Mouse (Mus musculus) CH12.LX (cell line): ENCODE measurements around the gene Prlh. TPM values are rescaled to one million over a fixed set of nuclear protein-coding genes. Genes with fewer than 3 reads are reported as not detected.

Experiments
- DNase-seq: peaks from one replicate; pipeline ENCODE4 v3.0.0-alpha.2; 2013; ENCODE audit errors: extremely low read depth
- H3K27ac ChIP-seq: 2 replicates; pipeline ENCODE4 v1.5.1; 2012; ENCODE audit warnings: low read depth, mild to moderate bottlenecking, control low read depth, moderate library complexity; ENCODE audit not compliant: insufficient read depth
- H3K27me3 ChIP-seq: replicated peaks from 2 replicates; pipeline ENCODE3; 2012; ENCODE audit warnings: inconsistent platforms
- H3K36me3 ChIP-seq, 2 experiments: replicated peaks in 1 of 2; 2 replicates each; pipeline versions ENCODE3 to v1.6.1; 2012; ENCODE audit warnings: inconsistent platforms in 1 of 2, low read length in 1 of 2, mild to moderate bottlenecking in 1 of 2, mixed read lengths in 1 of 2, moderate library complexity in 1 of 2; ENCODE audit not compliant: control insufficient read depth in 1 of 2, insufficient read depth in 1 of 2
- H3K4me1 ChIP-seq, 2 experiments: 2 replicates each; pipeline ENCODE4 v1.6.1; 2012; ENCODE audit warnings: inconsistent platforms in 1 of 2, moderate library complexity in 1 of 2; ENCODE audit not compliant: insufficient read depth in 2 of 2, control insufficient read depth in 1 of 2
- H3K4me2 ChIP-seq: 2 replicates; pipeline ENCODE4 v1.6.1; 2012; ENCODE audit warnings: low read depth, mild to moderate bottlenecking, control low read depth; ENCODE audit not compliant: poor library complexity, insufficient read depth, severe bottlenecking
- H3K4me3 ChIP-seq, 3 experiments: fragments of 150-350 bp in 1 of 3; sonication (generic) in 1 of 3; replicated peaks in 1 of 3; 2 replicates each; pipeline versions ENCODE3 to v1.5.1; 2011 to 2012; ENCODE audit warnings: low read depth in 2 of 3, low read length in 2 of 3, mild to moderate bottlenecking in 2 of 3, moderate library complexity in 2 of 3, control low read depth in 1 of 3, improper control_type of control experiment in 1 of 3, inconsistent platforms in 1 of 3, mixed read lengths in 1 of 3; ENCODE audit not compliant: poor library complexity in 1 of 3
- H3K79me2 ChIP-seq: replicated peaks from 2 replicates; pipeline ENCODE4 v1.6.1; 2012; ENCODE audit warnings: mild to moderate bottlenecking, moderate library complexity; ENCODE audit not compliant: control insufficient read depth, poor library complexity, insufficient read depth, severe bottlenecking; ENCODE audit errors: extremely low read depth
- H3K9ac ChIP-seq: 2 replicates; pipeline ENCODE4 v1.6.1; 2012; ENCODE audit warnings: low read depth, mild to moderate bottlenecking, control low read depth, moderate library complexity; ENCODE audit not compliant: insufficient read depth
- H3K9me3 ChIP-seq: replicated peaks from 2 replicates; pipeline ENCODE3; 2012; ENCODE audit warnings: low read length, inconsistent platforms, mixed read lengths
- CHD1 ChIP-seq: IDR thresholded peaks from 2 replicates; pipeline ENCODE4 v1.6.1; 2012; ENCODE audit warnings: low read depth, low read length, improper control_type of control experiment, inconsistent platforms
- CTCF ChIP-seq, 2 experiments: IDR thresholded peaks in 1 of 2; conservative IDR thresholded peaks in 1 of 2; 2 replicates each; pipeline ENCODE4 v1.5.1; 2011 to 2012; ENCODE audit warnings: low read depth in 2 of 2, low read length in 2 of 2, improper control_type of control experiment in 1 of 2, inconsistent platforms in 1 of 2, mild to moderate bottlenecking in 1 of 2, moderate library complexity in 1 of 2
- GABPA ChIP-seq: IDR thresholded peaks from 2 replicates; pipeline ENCODE4 v1.6.1; 2012; ENCODE audit warnings: low read depth, low read length, improper control_type of control experiment, inconsistent platforms; ENCODE audit not compliant: insufficient replicate concordance
- HCFC1 ChIP-seq: IDR thresholded peaks from 2 replicates; pipeline ENCODE4 v1.6.1; 2012; ENCODE audit warnings: low read depth, mild to moderate bottlenecking, inconsistent platforms, low read length, improper control_type of control experiment
- IRF4 ChIP-seq: IDR thresholded peaks from 2 replicates; pipeline ENCODE4 v1.6.1; 2014; ENCODE audit warnings: low read depth, mild to moderate bottlenecking, inconsistent platforms, low read length, improper control_type of control experiment
- JUN ChIP-seq: IDR thresholded peaks from 2 replicates; pipeline ENCODE4 v1.6.1; 2011; ENCODE audit warnings: low read depth, mild to moderate bottlenecking, low read length, improper control_type of control experiment, moderate library complexity; ENCODE audit not compliant: insufficient read depth
- JUND ChIP-seq: conservative IDR thresholded peaks from 2 replicates; pipeline ENCODE4 v1.6.1; 2011; ENCODE audit warnings: low read depth, low read length, improper control_type of control experiment
- MXI1 ChIP-seq: IDR thresholded peaks from 2 replicates; pipeline ENCODE4 v1.6.1; 2011; ENCODE audit warnings: mild to moderate bottlenecking, low read depth, low read length, improper control_type of control experiment
- NELFE ChIP-seq: IDR thresholded peaks from 2 replicates; pipeline ENCODE4 v1.6.1; 2011; ENCODE audit warnings: low read depth, low read length, improper control_type of control experiment
- PAX5 ChIP-seq: IDR thresholded peaks from 2 replicates; pipeline ENCODE4 v1.6.1; 2012; ENCODE audit warnings: low read length, inconsistent platforms, mixed read lengths
- POLR2AphosphoS2 ChIP-seq: IDR thresholded peaks from 2 replicates; pipeline ENCODE4 v1.6.1; 2011; ENCODE audit warnings: low read depth, low read length, improper control_type of control experiment
- RAD21 ChIP-seq: IDR thresholded peaks from 2 replicates; pipeline ENCODE4 v1.6.1; 2011; ENCODE audit warnings: low read depth, mild to moderate bottlenecking, low read length, improper control_type of control experiment, moderate library complexity
- RCOR1 ChIP-seq: conservative IDR thresholded peaks from 2 replicates; pipeline ENCODE4 v1.6.1; 2012; ENCODE audit warnings: low read depth, mild to moderate bottlenecking, inconsistent platforms, low read length, improper control_type of control experiment
- SMC3 ChIP-seq: IDR thresholded peaks from 2 replicates; pipeline ENCODE4 v1.6.1; 2011; ENCODE audit warnings: low read depth, low read length, improper control_type of control experiment
- USF2 ChIP-seq: conservative IDR thresholded peaks from 2 replicates; pipeline ENCODE4 v1.6.1; 2011; ENCODE audit warnings: low read depth, low read length, improper control_type of control experiment
- ZC3H11A ChIP-seq: IDR thresholded peaks from 2 replicates; pipeline ENCODE4 v1.6.1; 2012; ENCODE audit warnings: low read depth, mild to moderate bottlenecking, inconsistent platforms, low read length, improper control_type of control experiment
- ZKSCAN1 ChIP-seq: IDR thresholded peaks from 2 replicates; pipeline ENCODE4 v1.6.1; 2012; ENCODE audit warnings: low read depth, inconsistent platforms, low read length, improper control_type of control experiment, borderline replicate concordance
- dilution Hi-C: fragments of 300-500 bp; cut with MboI; formaldehyde crosslinking; loops from 2 replicates; pipeline ENCODE4 v1.14.3; 2020; ENCODE audit warnings: low sequenced_read_pairs; ENCODE audit not compliant: extremely low pct_unique_long_range_greater_than_20kb, extremely low pct_ligation_motif_present
- in situ Hi-C: fragments of 300-500 bp; cut with MboI; formaldehyde crosslinking; loops from 3 replicates; pipeline ENCODE4 v1.14.3; 2019; ENCODE audit warnings: low sequenced_read_pairs, low pct_ligation_motif_present, low pct_unique_long_range_greater_than_20kb, mixed read lengths
- polyA plus RNA-seq: library from polyadenylated mRNA; unstranded; fragments of >175 nt; gene quantifications from 2 replicates; pipeline ENCODE4 v1.2.1, GENCODE M21; 2012; ENCODE audit warnings: low read depth; ENCODE audit not compliant: insufficient read length
- total RNA-seq, 2 experiments: library from RNA; depleted of rRNA; stranded (reverse); fragments of 300-350 nt in 1 of 2; fragments of >200 nt in 1 of 2; gene quantifications; 2 replicates each; pipeline ENCODE4 v1.2.3; 2012 to 2014

Prlh gene
- total and polyA plus RNA-seq, 3 experiments: not detected

DNA sequence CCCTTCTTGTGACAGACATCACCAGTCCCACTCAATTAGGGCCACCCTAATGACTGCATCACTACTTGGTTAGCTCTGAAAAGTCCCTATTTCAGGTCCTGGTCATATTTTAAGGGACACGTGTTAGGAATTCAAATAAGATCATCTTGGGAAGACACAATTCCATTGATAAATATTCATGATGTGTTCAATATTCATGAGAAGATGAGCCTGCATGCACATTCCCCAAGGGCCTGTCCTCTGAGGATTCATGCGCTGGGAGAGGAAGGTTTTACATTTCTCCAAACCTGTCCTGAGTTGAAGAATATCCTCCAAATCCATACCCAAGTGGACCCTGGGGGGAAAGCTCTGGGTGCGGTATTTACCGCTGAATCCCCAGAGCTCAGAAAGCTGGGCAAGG, 23.1 kb downstream of the Prlh start:
- Histone ChIP-seq H3K9me3 (no peaks in the 10 kb centered on the region), H3K4me3 (no peak overlapping the region), H3K9ac (no peak overlapping the region), H3K4me1 (no peaks in the 10 kb centered on the region), H3K36me3 (no peaks in the 10 kb centered on the region), H3K79me2 (no peaks in the 10 kb centered on the region), H3K27ac (no peak overlapping the region), H3K4me2 (no peak overlapping the region), H3K27me3 (peaks cover 19% of the 10 kb centered on the region)
- dilution Hi-C loops: no loop called here
- TF ChIP-seq JUND: no peak
- no peak for TF ChIP-seq USF2
- no peak for TF ChIP-seq RCOR1
- TF ChIP-seq GABPA: no peak
- no peak for TF ChIP-seq CTCF (conservative IDR thresholded peaks at IDR 0.05 in 1 of 2, IDR thresholded peaks at IDR 0.05 in 1 of 2; ENCODE audit: low read depth in 2 of 2, low read length in 2 of 2)
- no peak for TF ChIP-seq HCFC1
- DNase-seq: no peak
- in situ Hi-C loops: loop anchor here (10.0 kb wide), 1 partner anchor 269 kb away; no protein-coding TSS in a partner anchor

DNA sequence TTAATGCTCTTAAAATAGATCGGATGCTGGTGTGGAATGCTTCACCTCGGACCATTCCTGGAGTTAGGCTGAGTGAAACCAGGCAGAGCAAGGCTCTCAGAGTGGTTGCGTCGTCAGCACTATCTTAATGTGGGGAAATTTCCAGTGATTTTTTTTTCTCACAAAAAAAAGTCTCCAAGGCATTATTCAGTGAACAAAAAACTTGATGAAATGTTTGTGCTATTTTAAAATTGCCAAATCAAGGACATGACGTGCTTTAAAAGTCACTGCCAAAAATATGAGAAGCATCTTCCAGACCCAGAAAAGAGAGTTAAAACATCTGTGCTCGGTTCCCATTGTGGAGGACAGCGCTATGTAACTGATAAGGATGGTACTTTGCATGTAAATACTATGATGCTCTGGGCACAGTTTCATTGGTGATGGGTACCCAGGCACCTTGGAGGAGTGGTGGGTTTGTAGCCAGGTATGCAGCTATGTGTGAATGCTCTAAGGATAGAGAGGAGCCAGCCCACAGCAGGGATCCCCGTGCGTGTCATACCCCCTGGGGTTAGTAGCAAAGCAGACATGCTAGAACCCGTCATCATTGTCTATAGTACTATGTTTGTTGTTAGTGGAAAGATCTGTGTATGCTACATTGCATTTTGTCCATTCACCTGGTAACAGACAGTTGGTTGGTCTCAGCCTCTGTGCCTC, 27.9 kb downstream of the Prlh start:
- no peak overlapping the region for H3K4me3 ChIP-seq
- H3K36me3 ChIP-seq: no peaks in the 10 kb centered on the region
- H3K27me3 ChIP-seq: peaks cover 6% of the 10 kb centered on the region
- DNase-seq: no peak
- in situ Hi-C loops (no loop called here), dilution Hi-C loops (no loop called here)
- H3K79me2 ChIP-seq: no peaks in the 10 kb centered on the region
- no peak overlapping the region for H3K27ac ChIP-seq
- H3K9ac ChIP-seq: no peak overlapping the region
- no peak overlapping the region for H3K4me2 ChIP-seq
- TF ChIP-seq NELFE (no peak), ZC3H11A (no peak)
- TF ChIP-seq, all 38 proteins: peak for 0
- Histone ChIP-seq H3K9me3 (peaks cover 3% of the 10 kb centered on the region), H3K4me1 (no peaks in the 10 kb centered on the region)

DNA sequence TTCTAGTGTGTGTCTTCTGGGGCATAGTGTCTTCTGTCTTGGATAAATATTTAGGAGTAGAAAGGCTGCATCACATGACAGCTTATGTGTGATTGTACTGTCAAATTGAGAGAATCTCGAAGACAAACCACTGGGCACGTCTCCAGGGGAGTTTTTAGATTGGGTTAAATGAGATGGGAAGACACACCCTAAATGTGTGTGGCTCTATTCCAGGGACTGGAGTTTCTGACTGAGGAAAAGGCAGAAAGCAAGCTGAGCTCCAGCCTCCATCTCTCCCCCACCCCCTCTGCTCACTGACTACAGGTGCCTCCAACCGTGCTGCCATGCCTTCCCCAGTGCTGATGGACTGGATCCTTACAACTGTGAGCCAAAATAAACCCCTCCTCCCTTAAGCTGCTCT, 28.4 kb downstream of the Prlh start:
- Histone ChIP-seq H3K79me2 (no peaks in the 10 kb centered on the region), H3K27me3 (peaks cover 3% of the 10 kb centered on the region), H3K9me3 (peaks cover 3% of the 10 kb centered on the region), H3K4me1 (no peaks in the 10 kb centered on the region), H3K9ac (no peak overlapping the region), H3K36me3 (no peaks in the 10 kb centered on the region), H3K4me3 (no peak overlapping the region)
- in situ Hi-C loops: no loop called here
- no peak for TF ChIP-seq ZKSCAN1
- TF ChIP-seq CHD1: no peak
- TF ChIP-seq IRF4: no peak
- no peak for TF ChIP-seq MXI1
- TF ChIP-seq JUN: no peak
- no peak for TF ChIP-seq GABPA
- TF ChIP-seq USF2: no peak
- no peak for TF ChIP-seq PAX5
- no peak for TF ChIP-seq RAD21
- no peak for TF ChIP-seq POLR2AphosphoS2
- TF ChIP-seq SMC3: no peak
- TF ChIP-seq, all 38 proteins: peak for 0
- dilution Hi-C loops: no loop called here
- DNase-seq: no peak
- Histone ChIP-seq H3K27ac (no peak overlapping the region), H3K4me2 (no peak overlapping the region)
